Mouse (Mus musculus) frontal cortex, adult 2 months (tissue): ENCODE results near the gene Blcap. TPM values are rescaled to one million over a fixed set of nuclear protein-coding genes. Genes with fewer than 3 reads are reported as not detected.
A peak's percentile ranks its signal among the peaks of the same experiment; 100 is the strongest.

Source experiments
- DNase-seq, 2 experiments: peaks; one replicate each; pipeline ENCODE4 v3.0.0; 2022; ENCODE audit warnings: low spot score in 1 of 2; ENCODE audit errors: extremely low spot score in 1 of 2
- polyA plus RNA-seq: library from polyadenylated mRNA; depleted of rRNA; stranded (reverse); fragments of >200 nt; gene quantifications from 2 replicates; pipeline ENCODE4 v1.2.3, GENCODE M21; 2012; rRNA removed

Gene Blcap
- polyA plus RNA-seq, 1 experiment = 107 TPM

GRCm38 (mm10) chr2:157530056-157530955 lies 40.8 kb downstream of the Blcap start:
- DNase-seq = peak in 1 of 2 experiments; percentile 44

- DNase-seq = no peak
These were observed 48.5 kb downstream of the Blcap start for GRCm38 (mm10) chr2:157522556-157522955.

GRCm38 (mm10) chr2:157520496-157520895 lies 50.6 kb downstream of the Blcap start:
- peak; percentile 46 to 74 for DNase-seq

GRCm38 (mm10) chr2:157519452-157519851 lies 51.6 kb downstream of the Blcap start:
- DNase-seq = no peak

GRCm38 (mm10) chr2:157518451-157518850 lies 52.6 kb downstream of the Blcap start:
- no peak for DNase-seq

GRCm38 (mm10) chr2:157517526-157517925 lies 53.5 kb downstream of the Blcap start:
- DNase-seq = no peak

GRCm38 (mm10) chr2:157514353-157514752 lies 56.7 kb downstream of the Blcap start:
- DNase-seq = no peak

GRCm38 (mm10) chr2:157513737-157514208 lies 57.3 kb downstream of the Blcap start:
- DNase-seq = no peak

GRCm38 (mm10) chr2:157512859-157513258 lies 58.2 kb downstream of the Blcap start:
- peak in 1 of 2 experiments; percentile 52 for DNase-seq

- DNase-seq = no peak
These were observed 61.0 kb downstream of the Blcap start for GRCm38 (mm10) chr2:157510031-157510430.

GRCm38 (mm10) chr2:157509182-157509581 lies 61.9 kb downstream of the Blcap start:
- DNase-seq = no peak

GRCm38 (mm10) chr2:157506779-157507178 lies 64.3 kb downstream of the Blcap start:
- peak; percentile 38 to 82 for DNase-seq

Other genes with a start within 250 kb of the Blcap start
- gene Ghrh, start 223.8 kb downstream of the Blcap start, polyA plus RNA-seq = 1.4 and 3.6 TPM in 2 replicates
- 98.3 and 103 TPM in 2 replicates for gene Manbal, start 203.7 kb downstream of the Blcap start, polyA plus RNA-seq
- 82.0 and 91.2 TPM in 2 replicates for gene Src, start 152.8 kb downstream of the Blcap start, polyA plus RNA-seq
- gene Nnat, start 11.2 kb downstream of the Blcap start, polyA plus RNA-seq = 370 and 428 TPM in 2 replicates
- 29.1 and 30.8 TPM in 2 replicates for gene Ctnnbl1, start 166.1 kb upstream of the Blcap start, polyA plus RNA-seq